ENCODE assay signal across 10 mouse cellular contexts in genomic region chr9:74854073-74854591, GRCm38 (mm10). TPM values are rescaled to one million over a fixed set of nuclear protein-coding genes. Genes with fewer than 3 reads are reported as not detected.
A peak's percentile ranks its signal among the peaks of the same experiment; 100 is the strongest.
DNase-seq lines count a peak whose midpoint lies in the region; ATAC-seq and TF ChIP-seq lines count a peak whose summit lies in the region.
"Had no signal": no experiment of that assay in that cellular context is flagged by ENCODE, and none has a peak within 500 bp of the region (broad histone marks: within the 10 kb centered on the region; RNA-seq: fewer than 3 reads in every experiment).

No protein-coding gene starts in this region.

- no peak overlapping the region for H3K4me3 ChIP-seq in kidney, embryonic 14.5 days (ENCODE audit: low read length)
- no peak overlapping the region for H3K4me3 ChIP-seq in kidney, adult 2 months (ENCODE audit: insufficient read depth, low read depth, low read length)
- no peak overlapping the region for H3K4me3 ChIP-seq in hindbrain, embryonic 15.5 days
- no peak overlapping the region for H3K4me3 ChIP-seq in midbrain, embryonic 16.5 days (ENCODE audit: low read depth, low read length)
- H3K4me3 ChIP-seq: embryonic facial prominence, embryonic 15.5 days had no signal

- ATAC-seq in kidney, embryonic 14.5 days (ENCODE audit: low FRiP score, low TSS enrichment), result 0 out of 2 replicates have a peak, but pooled peaks have one; percentile 26
- peak; percentile 19; the same call in 1 of the 2 replicates for ATAC-seq in hindbrain, embryonic 15.5 days (ENCODE audit: low FRiP score, low read depth)
- ATAC-seq in midbrain, embryonic 16.5 days, result no peak

- peaks cover 2% of the 10 kb centered on the region; the same call in 1 of the 2 replicates for H3K4me1 ChIP-seq in kidney, embryonic 14.5 days (ENCODE audit: control insufficient read depth, insufficient read depth, low read length)
- no peaks in the 10 kb centered on the region for H3K4me1 ChIP-seq in kidney, adult 2 months (ENCODE audit: control insufficient read depth, insufficient read depth, low read length)
- H3K4me1 ChIP-seq in hindbrain, embryonic 15.5 days (replicated peaks), result peaks cover 5% of the 10 kb centered on the region
- peaks cover 3% of the 10 kb centered on the region for H3K4me1 ChIP-seq in midbrain, embryonic 16.5 days (ENCODE audit: control insufficient read depth, insufficient read depth, low read length)

- TF ChIP-seq POLR2A in kidney, adult 2 months (IDR thresholded peaks at IDR 0.05; ENCODE audit: low read depth, low read length), result no peak

- no peak for DNase-seq in kidney, adult 2 months
- DNase-seq in embryo, embryonic 11 days, result peak; percentile 47
- no peak for DNase-seq in natural killer cell, adult 2 months (ENCODE audit: low spot score in 2 of 2)
- no peak for DNase-seq in layer of hippocampus, adult 9-10 months (ENCODE audit: low spot score)
- no peak for DNase-seq in urinary bladder, postnatal 25 days (ENCODE audit: low spot score)

- no peaks in the 10 kb centered on the region for H3K9me3 ChIP-seq in kidney, embryonic 14.5 days (ENCODE audit: control insufficient read depth, low read length)
- H3K9me3 ChIP-seq in hindbrain, embryonic 15.5 days, result no peaks in the 10 kb centered on the region
- no peaks in the 10 kb centered on the region; the same call in 1 of the 2 replicates for H3K9me3 ChIP-seq in midbrain, embryonic 16.5 days (replicated peaks; ENCODE audit: control insufficient read depth, low read length, poor library complexity, severe bottlenecking)
- H3K9me3 ChIP-seq: embryonic facial prominence, embryonic 15.5 days had no signal

- no peak overlapping the region for H3K4me2 ChIP-seq in kidney, embryonic 14.5 days (replicated peaks; ENCODE audit: low read depth, low read length)
- H3K4me2 ChIP-seq in hindbrain, embryonic 15.5 days, result no peak overlapping the region
- H3K4me2 ChIP-seq in midbrain, embryonic 16.5 days (ENCODE audit: low read length), result peak overlapping the region; percentile 31
- H3K4me2 ChIP-seq: embryonic facial prominence, embryonic 15.5 days had no signal

- no peak for TF ChIP-seq CTCF in kidney, adult 2 months (conservative IDR thresholded peaks at IDR 0.05; ENCODE audit: insufficient read depth, insufficient read length, low read depth, low read length)

- H3K36me3 ChIP-seq in kidney, embryonic 14.5 days (ENCODE audit: control insufficient read depth, insufficient read depth, low read length), result no peaks in the 10 kb centered on the region
- H3K36me3 ChIP-seq in kidney, adult 2 months (ENCODE audit: control insufficient read depth, insufficient read depth, low read length), result no peaks in the 10 kb centered on the region
- H3K36me3 ChIP-seq in hindbrain, embryonic 15.5 days, result no peaks in the 10 kb centered on the region
- no peaks in the 10 kb centered on the region for H3K36me3 ChIP-seq in midbrain, embryonic 16.5 days (ENCODE audit: control insufficient read depth, insufficient read depth, low read length)
- H3K36me3 ChIP-seq: embryonic facial prominence, embryonic 15.5 days had no signal

- peaks cover 90% of the 10 kb centered on the region for H3K27me3 ChIP-seq in kidney, embryonic 14.5 days (ENCODE audit: control insufficient read depth, insufficient read depth, low read length)
- H3K27me3 ChIP-seq in kidney, adult 2 months (replicated peaks; ENCODE audit: control insufficient read depth, insufficient read depth, low read length), result peaks cover 19% of the 10 kb centered on the region
- H3K27me3 ChIP-seq in hindbrain, embryonic 15.5 days, result peaks cover 84% of the 10 kb centered on the region
- peaks cover 65% of the 10 kb centered on the region for H3K27me3 ChIP-seq in midbrain, embryonic 16.5 days (ENCODE audit: control insufficient read depth, insufficient read depth, low read depth, low read length)

- H3K27ac ChIP-seq in kidney, embryonic 14.5 days (ENCODE audit: low read depth, low read length), result no peak overlapping the region
- no peak overlapping the region for H3K27ac ChIP-seq in kidney, adult 2 months (ENCODE audit: insufficient read depth, low read depth, low read length)
- H3K27ac ChIP-seq in hindbrain, embryonic 15.5 days (replicated peaks), result no peak overlapping the region
- no peak overlapping the region for H3K27ac ChIP-seq in midbrain, embryonic 16.5 days (ENCODE audit: low read length)
- H3K27ac ChIP-seq: embryonic facial prominence, embryonic 15.5 days had no signal

- H3K9ac ChIP-seq in kidney, embryonic 14.5 days (ENCODE audit: low read depth, low read length), result no peak overlapping the region
- H3K9ac ChIP-seq in hindbrain, embryonic 15.5 days, result no peak overlapping the region
- H3K9ac ChIP-seq in midbrain, embryonic 16.5 days (ENCODE audit: low read depth, low read length), result 0 out of 2 replicates have a peak overlapping the region, but pooled peaks have one; percentile 6
- H3K9ac ChIP-seq: embryonic facial prominence, embryonic 15.5 days had no signal

- WGBS in kidney, embryonic 14.5 days, result 1% methylated on average over 25 of the region's 25 CpGs
- 5% methylated on average over 25 of the region's 25 CpGs for WGBS in kidney, adult 2 months
- under 1% methylated on average over 25 of the region's 25 CpGs for WGBS in hindbrain, embryonic 15.5 days
- WGBS in midbrain, embryonic 16.5 days, result 1% methylated on average over 25 of the region's 25 CpGs

RNA-seq across cellular contexts. Expression of gene Onecut1, which starts 7.6 kb away (rescaled TPM):
- 0.04 and 0.15 TPM in 2 replicates for polyA plus RNA-seq in kidney, embryonic 14.5 days (2014; fragmentation: Nextera tagmentation; extraction: Ambion mirVana)
- polyA plus RNA-seq in kidney, adult 2 months (2012; rRNA removed), result not detected in 2 replicates
- polyA plus RNA-seq in hindbrain, embryonic 15.5 days (2015; fragmentation: Nextera tagmentation; extraction: Ambion mirVana), result 4.2 and 6.2 TPM in 2 replicates
- 5.8 and 6.1 TPM in 2 replicates for polyA plus RNA-seq in midbrain, embryonic 16.5 days (2015; fragmentation: Nextera tagmentation; extraction: Ambion mirVana)
- polyA plus RNA-seq: gonadal fat pad, adult 2 months had no signal
